In the genomic region with DNA sequence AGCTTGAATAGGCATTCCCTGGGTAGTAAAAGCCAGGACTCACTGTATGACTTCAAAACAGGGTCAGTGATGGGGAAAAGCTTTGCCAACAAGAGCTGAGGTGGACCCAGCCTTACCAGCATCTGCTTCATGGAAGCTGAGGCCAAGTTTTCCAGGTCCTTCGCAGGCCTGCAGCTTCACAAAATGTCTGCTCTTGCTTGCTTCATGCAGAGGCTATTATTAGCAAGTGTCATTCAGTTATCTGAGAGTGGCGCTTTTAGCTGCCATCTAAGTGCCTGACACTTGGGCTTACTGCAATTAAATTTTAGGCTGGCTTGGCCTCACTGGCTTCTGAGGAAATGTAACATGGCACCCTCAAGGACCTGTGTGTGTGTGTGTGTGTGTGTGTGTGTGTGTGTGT, we compare ENCODE assay signal across 20 mouse cellular contexts. TPM values are rescaled to one million over a fixed set of nuclear protein-coding genes. Genes with fewer than 3 reads are reported as not detected.
DNase-seq lines count a peak whose midpoint lies in the region; ATAC-seq and TF ChIP-seq lines count a peak whose summit lies in the region.
"Had no signal": no experiment of that assay in that cellular context is flagged by ENCODE, and none has a peak within 500 bp of the region (broad histone marks: within the 10 kb centered on the region; RNA-seq: fewer than 3 reads in every experiment).

No protein-coding gene starts in this region.

- no peak overlapping the region for H3K9ac ChIP-seq in forebrain, embryonic 11.5 days (ENCODE audit: low read length)
- H3K9ac ChIP-seq in hindbrain, postnatal 0 days (replicated peaks; ENCODE audit: low read length), result no peak overlapping the region
- no peak overlapping the region for H3K9ac ChIP-seq in heart, embryonic 14.5 days (ENCODE audit: low read length)
- H3K9ac ChIP-seq: midbrain, embryonic 12.5 days had no signal

- H3K4me2 ChIP-seq in forebrain, embryonic 11.5 days (ENCODE audit: low read depth, low read length, severe bottlenecking), result no peak overlapping the region
- no peak overlapping the region for H3K4me2 ChIP-seq in hindbrain, postnatal 0 days (ENCODE audit: low read depth, low read length)
- H3K4me2 ChIP-seq in heart, embryonic 14.5 days (ENCODE audit: low read length), result 0 out of 2 replicates have a peak overlapping the region, but pooled peaks have one; percentile 1
- H3K4me2 ChIP-seq: midbrain, embryonic 12.5 days had no signal

- no peak overlapping the region for H3K27ac ChIP-seq in forebrain, embryonic 11.5 days (ENCODE audit: low read depth, low read length)
- no peak overlapping the region for H3K27ac ChIP-seq in forebrain, embryonic 10.5 days
- no peak overlapping the region for H3K27ac ChIP-seq in hindbrain, postnatal 0 days
- H3K27ac ChIP-seq in hindbrain, embryonic 10.5 days, result no peak overlapping the region
- H3K27ac ChIP-seq in heart, embryonic 14.5 days (replicated peaks in 1 of 2; ENCODE audit: control insufficient read depth in 1 of 2, insufficient read depth in 1 of 2, low read depth in 2 of 2, low read length in 2 of 2), result peak overlapping the region; percentile 69 to 90
- H3K27ac ChIP-seq: midbrain, embryonic 12.5 days had no signal

- 0 out of 2 replicates have a peak, but pooled peaks have one; percentile 15 for ATAC-seq in forebrain, embryonic 11.5 days (replicated peaks; ENCODE audit: low FRiP score)
- 0 out of 2 replicates have a peak, but pooled peaks have one; percentile 8 for ATAC-seq in hindbrain, postnatal 0 days
- ATAC-seq in heart, embryonic 14.5 days (ENCODE audit: insufficient number of reproducible peaks, insufficient read depth, low FRiP score, low read depth), result peak; percentile 46; the same call in 1 of the 2 replicates

- DNase-seq in forebrain, embryonic 11.5 days (ENCODE audit: low spot score), result no peak
- no peak for DNase-seq in forebrain, embryonic 10.5 days (ENCODE audit: extremely low spot score, low spot score)
- DNase-seq in hindbrain, postnatal 0 days (ENCODE audit: low spot score), result no peak
- DNase-seq in hindbrain, embryonic 10.5 days (ENCODE audit: low spot score), result no peak
- DNase-seq in brain, embryonic 14.5 days (ENCODE audit: low read depth), result peak; percentile 61
- no peak for DNase-seq in spleen, postnatal 36 days (ENCODE audit: low spot score in 2 of 2)
- DNase-seq in right cerebral cortex, postnatal 14 days, result no peak
- DNase-seq: adrenal gland, postnatal 14 days; cerebellum, adult 8-10 months; gastrocnemius, postnatal 14 days; kidney, adult 9 months; lung, postnatal 4 days; thymus, adult 18-20 months had no signal

- H3K27me3 ChIP-seq in forebrain, embryonic 11.5 days (ENCODE audit: control insufficient read depth, insufficient read depth, low read length), result no peaks in the 10 kb centered on the region
- no peaks in the 10 kb centered on the region for H3K27me3 ChIP-seq in forebrain, embryonic 10.5 days (ENCODE audit: poor library complexity, severe bottlenecking)
- no peaks in the 10 kb centered on the region for H3K27me3 ChIP-seq in hindbrain, postnatal 0 days (ENCODE audit: insufficient read depth, low read length)
- H3K27me3 ChIP-seq in hindbrain, embryonic 10.5 days (ENCODE audit: insufficient read depth, poor library complexity, severe bottlenecking), result no peaks in the 10 kb centered on the region
- no peaks in the 10 kb centered on the region for H3K27me3 ChIP-seq in heart, embryonic 14.5 days (ENCODE audit: control insufficient read depth, insufficient read depth, low read length)
- H3K27me3 ChIP-seq: CH12.LX; midbrain, embryonic 12.5 days had no signal

- peaks cover 3% of the 10 kb centered on the region; the same call in 1 of the 2 replicates for H3K4me1 ChIP-seq in forebrain, embryonic 11.5 days (replicated peaks; ENCODE audit: control insufficient read depth, insufficient read depth, low read length)
- peaks cover 28% of the 10 kb centered on the region for H3K4me1 ChIP-seq in forebrain, embryonic 10.5 days
- no peaks in the 10 kb centered on the region for H3K4me1 ChIP-seq in hindbrain, postnatal 0 days (ENCODE audit: insufficient read depth, low read length)
- H3K4me1 ChIP-seq in hindbrain, embryonic 10.5 days (replicated peaks), result peaks cover 11% of the 10 kb centered on the region
- H3K4me1 ChIP-seq in heart, embryonic 14.5 days (ENCODE audit: control insufficient read depth in 2 of 2, insufficient read depth in 2 of 2, low read length in 2 of 2), result peaks cover 37 to 64% of the 10 kb centered on the region in 2 experiments

- TF ChIP-seq CTCF in hindbrain, postnatal 0 days (IDR thresholded peaks at IDR 0.05; ENCODE audit: low read depth), result no peak
- TF ChIP-seq CTCF in brain, embryonic 14.5 days (IDR thresholded peaks at IDR 0.05; ENCODE audit: borderline replicate concordance, extremely low read depth, insufficient read depth, insufficient read length), result no peak

- H3K36me3 ChIP-seq in forebrain, embryonic 11.5 days (ENCODE audit: control insufficient read depth, insufficient read depth, low read length), result no peaks in the 10 kb centered on the region
- H3K36me3 ChIP-seq in forebrain, embryonic 10.5 days (replicated peaks), result peaks cover 4% of the 10 kb centered on the region; the same call in 1 of the 2 replicates
- no peaks in the 10 kb centered on the region for H3K36me3 ChIP-seq in hindbrain, postnatal 0 days (ENCODE audit: insufficient read depth, low read length)
- no peaks in the 10 kb centered on the region; the same call in 1 of the 2 replicates for H3K36me3 ChIP-seq in hindbrain, embryonic 10.5 days
- H3K36me3 ChIP-seq in heart, embryonic 14.5 days (ENCODE audit: control insufficient read depth, insufficient read depth, low read length), result no peaks in the 10 kb centered on the region
- H3K36me3 ChIP-seq: midbrain, embryonic 12.5 days had no signal

- WGBS in forebrain, embryonic 11.5 days, result 82% methylated on average over 2 of the region's 2 CpGs
- WGBS in forebrain, embryonic 10.5 days, result 82% methylated on average over 2 of the region's 2 CpGs
- 67% methylated on average over 2 of the region's 2 CpGs for WGBS in hindbrain, postnatal 0 days
- 84% methylated on average over 2 of the region's 2 CpGs for WGBS in hindbrain, embryonic 10.5 days
- WGBS in heart, embryonic 14.5 days, result 27% methylated on average over 2 of the region's 2 CpGs

- H3K4me3 ChIP-seq in forebrain, embryonic 11.5 days (ENCODE audit: low read depth, low read length), result no peak overlapping the region
- no peak overlapping the region for H3K4me3 ChIP-seq in forebrain, embryonic 10.5 days
- no peak overlapping the region for H3K4me3 ChIP-seq in hindbrain, postnatal 0 days (ENCODE audit: low read length)
- no peak overlapping the region for H3K4me3 ChIP-seq in hindbrain, embryonic 10.5 days
- H3K4me3 ChIP-seq in heart, embryonic 14.5 days (ENCODE audit: control insufficient read depth in 1 of 2, insufficient read depth in 1 of 2, low read depth in 1 of 2, low read length in 2 of 2), result no peak overlapping the region
- H3K4me3 ChIP-seq: midbrain, embryonic 12.5 days had no signal

- no peak for TF ChIP-seq POLR2A in brain, embryonic 14.5 days (IDR thresholded peaks at IDR 0.05; ENCODE audit: borderline replicate concordance, extremely low read depth, insufficient read depth, insufficient read length, poor library complexity, severe bottlenecking)

- H3K9me3 ChIP-seq in forebrain, embryonic 11.5 days (ENCODE audit: control insufficient read depth, low read length), result no peaks in the 10 kb centered on the region
- H3K9me3 ChIP-seq in forebrain, embryonic 10.5 days, result no peaks in the 10 kb centered on the region
- H3K9me3 ChIP-seq in hindbrain, postnatal 0 days (ENCODE audit: low read length), result no peaks in the 10 kb centered on the region
- no peaks in the 10 kb centered on the region for H3K9me3 ChIP-seq in hindbrain, embryonic 10.5 days
- no peaks in the 10 kb centered on the region for H3K9me3 ChIP-seq in heart, embryonic 14.5 days (ENCODE audit: control insufficient read depth, low read length)
- H3K9me3 ChIP-seq: midbrain, embryonic 12.5 days had no signal

RNA-seq across cellular contexts. Expression of a gene that starts 32.3 kb away (rescaled TPM):
- polyA plus RNA-seq in forebrain, embryonic 11.5 days (2014; fragmentation: Nextera tagmentation; extraction: Ambion mirVana), result 97.0 and 101 TPM in 2 replicates
- 37.6 and 44.1 TPM in 2 replicates for polyA plus RNA-seq in forebrain, embryonic 10.5 days (2016; fragmentation: Nextera tagmentation; extraction: Ambion mirVana)
- 32.2 and 32.3 TPM in 2 replicates for total RNA-seq in hindbrain, postnatal 0 days (2014; rRNA removed)
- polyA plus RNA-seq in hindbrain, postnatal 0 days (2015; fragmentation: Nextera tagmentation; extraction: Ambion mirVana), result 69.8 and 73.5 TPM in 2 replicates
- polyA plus RNA-seq in hindbrain, embryonic 10.5 days (2016; fragmentation: Nextera tagmentation; extraction: Ambion mirVana), result 20.7 and 54.9 TPM in 2 replicates
- polyA plus RNA-seq in brain, embryonic 14.5 days (2012; rRNA removed), result 70.1 and 88.6 TPM in 2 replicates
- polyA plus RNA-seq in heart, embryonic 14.5 days (2014; fragmentation: Nextera tagmentation; extraction: Ambion mirVana), result 17.3 and 17.4 TPM in 2 replicates

RNA-seq across cellular contexts. Expression of a gene that starts 35.3 kb away (rescaled TPM):
- polyA plus RNA-seq in forebrain, embryonic 11.5 days (2014; fragmentation: Nextera tagmentation; extraction: Ambion mirVana), result not detected in 2 replicates
- not detected in 2 replicates for polyA plus RNA-seq in forebrain, embryonic 10.5 days (2016; fragmentation: Nextera tagmentation; extraction: Ambion mirVana)
- not detected in 2 replicates for total RNA-seq in hindbrain, postnatal 0 days (2014; rRNA removed)
- polyA plus RNA-seq in hindbrain, postnatal 0 days (2015; fragmentation: Nextera tagmentation; extraction: Ambion mirVana), result not detected in 2 replicates
- polyA plus RNA-seq in hindbrain, embryonic 10.5 days (2016; fragmentation: Nextera tagmentation; extraction: Ambion mirVana), result not detected in 2 replicates
- polyA plus RNA-seq in brain, embryonic 14.5 days (2012; rRNA removed), result 0.15 and 0.16 TPM in 2 replicates
- not detected in 2 replicates for polyA plus RNA-seq in heart, embryonic 14.5 days (2014; fragmentation: Nextera tagmentation; extraction: Ambion mirVana)
- total RNA-seq: adrenal gland, postnatal 14 days; CH12.LX; gastrocnemius, postnatal 14 days had no signal
- polyA plus RNA-seq: large intestine, adult 2 months; limb, embryonic 11.5 days; liver, embryonic 16.5 days; midbrain, embryonic 12.5 days; neural tube, embryonic 11.5 days had no signal

Comparison
In these comparisons a context has a peak if more than half of its experiments do, and no peak if none do; other contexts are left out.
1. H3K27ac ChIP-seq: peak in heart, embryonic 14.5 days (2 of 2); none in forebrain, embryonic 11.5 days (single experiment), forebrain, embryonic 10.5 days (single experiment), hindbrain, postnatal 0 days (single experiment) and hindbrain, embryonic 10.5 days (single experiment).
2. Peak in every context shown above with its lines, with median percentiles within 50 percentile points of each other: ATAC-seq.